12 mouse cellular contexts compared by ENCODE assay signal in the genomic region with DNA sequence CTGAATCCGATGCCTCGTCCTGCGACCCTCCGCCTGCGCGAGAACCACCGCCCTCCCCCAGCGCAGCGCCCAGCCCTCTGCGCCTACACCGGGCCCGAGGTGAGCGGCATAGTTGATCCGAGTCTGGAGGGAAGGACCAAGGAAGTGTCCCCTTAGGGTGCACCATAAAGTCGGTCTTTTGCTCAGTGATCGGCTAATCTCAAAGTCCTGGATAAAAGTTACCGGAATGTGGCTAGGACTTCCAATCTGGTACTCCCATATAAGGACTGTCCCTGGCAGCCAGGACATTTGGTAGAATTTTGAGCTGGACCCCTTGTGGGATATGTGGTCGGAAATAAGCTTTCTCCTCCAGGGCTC. TPM values are rescaled to one million over a fixed set of nuclear protein-coding genes. Genes with fewer than 3 reads are reported as not detected.
DNase-seq lines count a peak whose midpoint lies in the region; ATAC-seq and TF ChIP-seq lines count a peak whose summit lies in the region.
"Had no signal": no experiment of that assay in that cellular context is flagged by ENCODE, and none has a peak within 500 bp of the region (broad histone marks: within the 10 kb centered on the region; RNA-seq: fewer than 3 reads in every experiment).

No protein-coding gene starts in this region.

- H3K36me3 ChIP-seq in forebrain, embryonic 10.5 days (replicated peaks), result peaks cover 10% of the 10 kb centered on the region; the same call in 1 of the 2 replicates
- H3K36me3 ChIP-seq in forebrain, postnatal 0 days (ENCODE audit: insufficient read depth), result no peaks in the 10 kb centered on the region
- H3K36me3 ChIP-seq in hindbrain, embryonic 14.5 days (replicated peaks; ENCODE audit: control insufficient read depth, insufficient read depth), result no peaks in the 10 kb centered on the region
- H3K36me3 ChIP-seq in neural tube, embryonic 15.5 days, result no peaks in the 10 kb centered on the region

- no peak for TF ChIP-seq CTCF in forebrain, postnatal 0 days (IDR thresholded peaks at IDR 0.05; ENCODE audit: low read depth)
- TF ChIP-seq CTCF in lung, adult 2 months (IDR thresholded peaks at IDR 0.05; ENCODE audit: insufficient read depth, low read length), result no peak

- H3K27me3 ChIP-seq in forebrain, embryonic 10.5 days (ENCODE audit: poor library complexity, severe bottlenecking), result peaks cover 100% of the 10 kb centered on the region
- peaks cover 76% of the 10 kb centered on the region for H3K27me3 ChIP-seq in forebrain, postnatal 0 days (ENCODE audit: insufficient read depth, low read length)
- peaks cover 87% of the 10 kb centered on the region for H3K27me3 ChIP-seq in hindbrain, embryonic 14.5 days (ENCODE audit: control insufficient read depth, insufficient read depth, low read length)
- peaks cover 88% of the 10 kb centered on the region for H3K27me3 ChIP-seq in neural tube, embryonic 15.5 days (replicated peaks)

- no peak overlapping the region for H3K4me2 ChIP-seq in forebrain, postnatal 0 days (ENCODE audit: low read depth)
- H3K4me2 ChIP-seq in hindbrain, embryonic 14.5 days (replicated peaks), result peak overlapping the region; percentile 3; the same call in 1 of the 2 replicates
- H3K4me2 ChIP-seq in neural tube, embryonic 15.5 days, result peak overlapping the region; percentile 42; the same call in 1 of the 2 replicates

- ATAC-seq in forebrain, postnatal 0 days, result no peak
- no peak for ATAC-seq in hindbrain, embryonic 14.5 days (ENCODE audit: low FRiP score)
- ATAC-seq in neural tube, embryonic 15.5 days (ENCODE audit: low FRiP score), result no peak
- ATAC-seq in activated CD4-positive, CD25-positive, alpha-beta regulatory T cell, adult 4 months, result no peak

- TF ChIP-seq POLR2A in lung, adult 2 months (IDR thresholded peaks at IDR 0.05; ENCODE audit: borderline replicate concordance, extremely low read depth, low read depth, low read length), result no peak

- DNase-seq in forebrain, embryonic 10.5 days (ENCODE audit: extremely low spot score, low spot score), result no peak
- no peak for DNase-seq in forebrain, postnatal 0 days
- DNase-seq in lung, adult 2 months, result peak; percentile 31
- DNase-seq in lung, postnatal 25 days (ENCODE audit: low spot score), result no peak
- DNase-seq in hindbrain, embryonic 14.5 days (ENCODE audit: low spot score), result no peak
- DNase-seq in layer of hippocampus, postnatal 25 days (ENCODE audit: extremely low spot score in 1 of 2, low spot score in 1 of 2), result no peak
- DNase-seq: cerebellum, postnatal 36 days had no signal

- under 1% methylated on average over 18 of the region's 18 CpGs for WGBS in forebrain, embryonic 10.5 days
- 1% methylated on average over 18 of the region's 18 CpGs for WGBS in forebrain, postnatal 0 days
- 27% methylated on average over 18 of the region's 18 CpGs for WGBS in lung, adult 2 months
- 1% methylated on average over 18 of the region's 18 CpGs for WGBS in hindbrain, embryonic 14.5 days
- 2% methylated on average over 18 of the region's 18 CpGs for WGBS in neural tube, embryonic 15.5 days

- peaks cover 49% of the 10 kb centered on the region for H3K4me1 ChIP-seq in forebrain, embryonic 10.5 days
- H3K4me1 ChIP-seq in forebrain, postnatal 0 days (ENCODE audit: insufficient read depth), result no peaks in the 10 kb centered on the region
- H3K4me1 ChIP-seq in lung, adult 2 months (ENCODE audit: control insufficient read depth, insufficient read depth, low read length), result no peaks in the 10 kb centered on the region; the same call in 1 of the 2 replicates
- H3K4me1 ChIP-seq in hindbrain, embryonic 14.5 days (replicated peaks; ENCODE audit: control insufficient read depth, insufficient read depth, low read length), result peaks cover 5% of the 10 kb centered on the region
- H3K4me1 ChIP-seq in neural tube, embryonic 15.5 days, result peaks cover 32% of the 10 kb centered on the region

- no peaks in the 10 kb centered on the region for H3K9me3 ChIP-seq in forebrain, embryonic 10.5 days
- no peaks in the 10 kb centered on the region for H3K9me3 ChIP-seq in forebrain, postnatal 0 days (ENCODE audit: low read length)
- no peaks in the 10 kb centered on the region for H3K9me3 ChIP-seq in hindbrain, embryonic 14.5 days (ENCODE audit: control insufficient read depth, low read length)
- H3K9me3 ChIP-seq in neural tube, embryonic 15.5 days (replicated peaks), result no peaks in the 10 kb centered on the region

- no peak overlapping the region for H3K9ac ChIP-seq in forebrain, postnatal 0 days
- no peak overlapping the region; the same call in 1 of the 2 replicates for H3K9ac ChIP-seq in hindbrain, embryonic 14.5 days
- no peak overlapping the region for H3K9ac ChIP-seq in neural tube, embryonic 15.5 days (replicated peaks)

- H3K27ac ChIP-seq in forebrain, embryonic 10.5 days, result peak overlapping the region; percentile 81
- H3K27ac ChIP-seq in forebrain, postnatal 0 days (ENCODE audit: low read depth, low read length), result no peak overlapping the region
- H3K27ac ChIP-seq in hindbrain, embryonic 14.5 days, result no peak overlapping the region
- no peak overlapping the region for H3K27ac ChIP-seq in neural tube, embryonic 15.5 days (replicated peaks)

- H3K4me3 ChIP-seq in forebrain, embryonic 10.5 days, result peak overlapping the region; percentile 55
- no peak overlapping the region for H3K4me3 ChIP-seq in forebrain, postnatal 0 days (ENCODE audit: low read depth, low read length)
- peak overlapping the region; percentile 77 for H3K4me3 ChIP-seq in lung, adult 2 months (replicated peaks; ENCODE audit: extremely low read depth, low read depth, low read length)
- H3K4me3 ChIP-seq in hindbrain, embryonic 14.5 days (replicated peaks; ENCODE audit: low read length), result peak overlapping the region; percentile 15
- H3K4me3 ChIP-seq in neural tube, embryonic 15.5 days (replicated peaks), result peak overlapping the region; percentile 23

RNA-seq across cellular contexts. Expression of a gene that starts 4.9 kb away (rescaled TPM):
- 2.5 and 3.2 TPM in 2 replicates for polyA plus RNA-seq in forebrain, embryonic 10.5 days (2016; fragmentation: Nextera tagmentation; extraction: Ambion mirVana)
- 1.9 and 5.1 TPM in 2 replicates for total RNA-seq in forebrain, postnatal 0 days (2014; rRNA removed)
- polyA plus RNA-seq in forebrain, postnatal 0 days (2015; fragmentation: Nextera tagmentation; extraction: Ambion mirVana), result 0.42 and 0.44 TPM in 2 replicates
- polyA plus RNA-seq in lung, adult 2 months (2012; rRNA removed), result 257 and 302 TPM in 2 replicates
- polyA plus RNA-seq in hindbrain, embryonic 14.5 days (2014; fragmentation: Nextera tagmentation; extraction: Ambion mirVana), result 2.3 and 2.8 TPM in 2 replicates
- 1.4 and 1.5 TPM in 2 replicates for polyA plus RNA-seq in neural tube, embryonic 15.5 days (2015; fragmentation: Nextera tagmentation; extraction: Ambion mirVana)
- total RNA-seq in layer of hippocampus, postnatal 25 days (2021), result 1 to 10 TPM; 1.7 to 3.0 TPM
- polyA plus RNA-seq in activated CD4-positive, CD25-positive, alpha-beta regulatory T cell, adult 4 months (2017; shearing (Covaris generic)), result under 1 TPM in 1 of 2 experiments, not detected in 1; 0.13 TPM

RNA-seq across cellular contexts. Expression of a gene that starts 12.9 kb away (rescaled TPM):
- polyA plus RNA-seq in forebrain, embryonic 10.5 days (2016; fragmentation: Nextera tagmentation; extraction: Ambion mirVana), result not detected in 2 replicates
- total RNA-seq in forebrain, postnatal 0 days (2014; rRNA removed), result not detected in 2 replicates
- not detected in 2 replicates for polyA plus RNA-seq in forebrain, postnatal 0 days (2015; fragmentation: Nextera tagmentation; extraction: Ambion mirVana)
- polyA plus RNA-seq in lung, adult 2 months (2012; rRNA removed), result not detected in 2 replicates
- not detected in 2 replicates for polyA plus RNA-seq in hindbrain, embryonic 14.5 days (2014; fragmentation: Nextera tagmentation; extraction: Ambion mirVana)
- polyA plus RNA-seq in neural tube, embryonic 15.5 days (2015; fragmentation: Nextera tagmentation; extraction: Ambion mirVana), result not detected in 2 replicates
- total RNA-seq in layer of hippocampus, postnatal 25 days (2021), result not detected
- polyA plus RNA-seq in activated CD4-positive, CD25-positive, alpha-beta regulatory T cell, adult 4 months (2017; shearing (Covaris generic)), result 1 to 10 TPM in 1 of 2 experiments, not detected in 1; 1.0 TPM
- total RNA-seq: adrenal gland, adult 2 months; heart, adult 18-20 months had no signal
- polyA plus RNA-seq: adrenal gland, adult 2 months; spleen, adult 2 months had no signal

RNA-seq across cellular contexts. Expression of a gene that starts 49.0 kb away (rescaled TPM):
- polyA plus RNA-seq in forebrain, embryonic 10.5 days (2016; fragmentation: Nextera tagmentation; extraction: Ambion mirVana), result 0.25 and 0.30 TPM in 2 replicates
- 0.15 and 0.33 TPM in 2 replicates for total RNA-seq in forebrain, postnatal 0 days (2014; rRNA removed)
- 0.19 TPM in 2 replicates for polyA plus RNA-seq in forebrain, postnatal 0 days (2015; fragmentation: Nextera tagmentation; extraction: Ambion mirVana)
- 79.5 and 80.4 TPM in 2 replicates for polyA plus RNA-seq in lung, adult 2 months (2012; rRNA removed)
- polyA plus RNA-seq in hindbrain, embryonic 14.5 days (2014; fragmentation: Nextera tagmentation; extraction: Ambion mirVana), result 0.23 and 0.25 TPM in 2 replicates
- 0.19 and 0.29 TPM in 2 replicates for polyA plus RNA-seq in neural tube, embryonic 15.5 days (2015; fragmentation: Nextera tagmentation; extraction: Ambion mirVana)
- total RNA-seq in layer of hippocampus, postnatal 25 days (2021), result under 1 TPM; 0.32 to 0.35 TPM
- polyA plus RNA-seq in activated CD4-positive, CD25-positive, alpha-beta regulatory T cell, adult 4 months (2017; shearing (Covaris generic)), result not detected

Comparison
In these comparisons a context has a peak if more than half of its experiments do, and no peak if none do; other contexts are left out.
1. RNA of a gene that starts 4.9 kb away (polyA plus RNA-seq): 257 to 302 TPM in lung, adult 2 months; 2.5 to 3.2 TPM in forebrain, embryonic 10.5 days, 2.3 to 2.8 TPM in hindbrain, embryonic 14.5 days, 1.4 to 1.5 TPM in neural tube, embryonic 15.5 days, 0.42 to 0.44 TPM in forebrain, postnatal 0 days and 0.13 TPM in activated CD4-positive, CD25-positive, alpha-beta regulatory T cell, adult 4 months; every median in the first group is over 10 times any median in the second.
2. RNA of a gene that starts 49.0 kb away (polyA plus RNA-seq): 79.5 to 80.4 TPM in lung, adult 2 months; 0.25 to 0.30 TPM in forebrain, embryonic 10.5 days, 0.19 to 0.29 TPM in neural tube, embryonic 15.5 days, 0.23 to 0.25 TPM in hindbrain, embryonic 14.5 days, 0.19 TPM in forebrain, postnatal 0 days and not detected in activated CD4-positive, CD25-positive, alpha-beta regulatory T cell, adult 4 months; every median in the first group is over 10 times any median in the second.